Mouse (Mus musculus) hindlimb bud, embryonic 11.5 days (tissue): ENCODE measurements around the gene Catsperg1.
"Not testable (repeated sequence)": the region's sequence is repeated elsewhere in the genome, so short reads cannot be mapped to it uniquely, and the experiment has no call there.

Source experiments
- DNase-seq: peaks from one replicate; pipeline ENCODE4 v3.0.0-alpha.2; 2012; ENCODE audit warnings: low read depth, low spot score; ENCODE audit errors: extremely low spot score

Gene Catsperg1

GRCm38 (mm10) chr7:29213675-29214082 is at the start of gene Catsperg1:
Catsperg1 (minus strand) TSS chr7:29214035.
- DNase-seq = no peak

GRCm38 (mm10) chr7:29262151-29262550 is 48.3 kb upstream of the Catsperg1 start:
- DNase-seq = no peak

GRCm38 (mm10) chr7:29259781-29260730 is 46.2 kb upstream of the Catsperg1 start:
- DNase-seq = no peak

- no peak for DNase-seq
These were observed 43.5 kb upstream of the Catsperg1 start for GRCm38 (mm10) chr7:29257368-29257767.

- no peak for DNase-seq
These were observed 42.0 kb upstream of the Catsperg1 start for GRCm38 (mm10) chr7:29255875-29256274.

DNA sequence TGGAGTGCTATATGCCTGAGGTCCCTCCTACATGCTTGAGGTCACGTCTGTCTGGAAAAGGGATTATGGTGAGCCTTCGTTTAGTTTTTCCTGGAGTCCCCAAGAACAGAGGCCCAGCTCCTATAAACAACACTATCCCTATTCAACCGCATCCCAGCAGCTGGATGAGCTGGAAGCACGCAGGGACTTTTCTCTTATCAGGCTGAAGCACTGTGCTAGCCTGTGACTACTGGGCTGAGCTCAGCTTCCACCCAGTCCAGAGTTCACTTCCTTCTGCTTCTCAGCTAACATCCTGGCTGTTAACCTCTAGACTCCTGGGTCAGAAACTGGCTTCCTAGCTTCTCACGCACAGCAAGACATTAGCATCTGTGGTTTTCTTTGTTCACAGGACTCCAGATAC is 40.0 kb upstream of the Catsperg1 start:
- no peak for DNase-seq

GRCm38 (mm10) chr7:29251166-29251565 is 37.3 kb upstream of the Catsperg1 start:
- DNase-seq = no peak

- DNase-seq = no peak
These were observed 34.5 kb upstream of the Catsperg1 start, which contains the start of gene 2200002D01Rik for GRCm38 (mm10) chr7:29248261-29248841. 2200002D01Rik (minus strand) TSS chr7:29248466.

- no peak for DNase-seq
These were observed 33.9 kb upstream of the Catsperg1 start for GRCm38 (mm10) chr7:29247706-29248105.

GRCm38 (mm10) chr7:29247314-29247700 is 33.5 kb upstream of the Catsperg1 start:
- DNase-seq = no peak

- DNase-seq = no peak
These were observed 32.9 kb upstream of the Catsperg1 start for GRCm38 (mm10) chr7:29246619-29247313.

GRCm38 (mm10) chr7:29246015-29246414 is 32.2 kb upstream of the Catsperg1 start:
- DNase-seq = no peak

- DNase-seq = no peak
These were observed 31.0 kb upstream of the Catsperg1 start for GRCm38 (mm10) chr7:29244732-29245416.

DNA sequence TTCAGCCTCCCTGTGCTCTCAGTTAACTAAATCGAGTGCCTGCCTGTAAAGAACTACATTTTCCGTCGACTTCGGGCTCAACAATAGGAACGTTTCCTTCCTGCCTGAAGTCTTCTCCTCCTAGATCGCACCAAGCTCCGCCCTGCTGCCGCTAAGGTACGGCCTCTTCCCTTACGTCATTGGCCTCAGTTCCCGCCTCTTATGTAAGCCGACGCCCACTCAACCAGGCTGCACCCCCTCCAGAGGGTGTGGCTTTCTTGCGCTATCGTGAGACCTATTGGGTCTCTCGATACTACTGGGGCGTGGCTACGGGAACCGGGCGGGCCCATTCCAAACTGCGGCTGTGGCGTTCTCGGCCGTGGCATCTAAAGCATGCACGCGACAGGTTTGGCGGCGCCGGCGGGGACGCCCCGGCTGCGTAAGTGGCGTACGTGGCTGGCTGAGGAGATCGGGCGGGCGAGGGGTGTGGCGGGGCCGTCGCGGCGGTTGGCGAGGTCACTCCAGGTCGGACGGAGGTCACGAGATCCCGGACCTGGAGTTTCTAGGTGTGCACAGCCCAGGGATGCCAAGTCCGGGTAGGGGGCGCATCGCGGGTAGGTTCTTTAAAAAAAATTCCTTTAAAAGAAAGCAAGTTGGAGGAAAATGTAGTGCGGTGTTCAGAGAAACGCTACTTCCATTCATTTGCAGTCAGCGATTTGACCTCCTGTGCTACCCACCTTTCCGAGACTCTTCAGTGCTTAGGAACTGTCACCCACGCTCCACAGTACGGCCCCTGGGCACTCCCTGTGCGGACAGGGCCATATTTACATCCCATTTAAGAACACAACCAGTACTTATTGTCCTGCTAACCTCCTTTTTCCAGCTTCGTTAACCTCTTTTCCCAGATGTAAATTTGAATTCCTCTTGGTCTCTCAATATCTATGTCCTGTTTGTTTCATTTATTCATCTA is 24.5 kb upstream of the Catsperg1 start, which contains the start of gene Yif1b:
Yif1b (plus strand) TSS at position 311 of the 949 bp plus-strand sequence.
- peak; percentile 98 for DNase-seq

- DNase-seq = not testable (repeated sequence)
These were observed 23.8 kb upstream of the Catsperg1 start for GRCm38 (mm10) chr7:29237596-29237995.

DNA sequence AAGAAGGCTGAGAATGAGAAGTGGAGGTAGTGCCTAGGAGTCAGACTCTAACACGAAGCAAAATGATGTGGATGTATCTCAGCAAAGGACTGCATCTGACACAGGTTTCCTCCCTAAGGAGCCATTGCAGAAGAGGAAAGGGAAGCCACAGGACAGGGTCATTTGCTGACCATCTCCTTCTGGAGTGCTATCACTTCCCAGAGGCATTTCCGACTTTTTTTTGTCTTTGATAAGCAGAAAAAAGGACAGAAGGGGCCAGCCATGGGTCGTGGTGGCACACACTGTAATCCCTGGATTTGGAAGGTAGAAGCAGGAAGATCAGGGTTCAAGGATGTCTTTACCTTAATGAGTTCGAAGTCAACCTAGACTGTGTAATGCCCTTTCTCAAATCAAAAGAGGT is 22.8 kb upstream of the Catsperg1 start:
- no peak for DNase-seq

GRCm38 (mm10) chr7:29234661-29235060 is 20.8 kb upstream of the Catsperg1 start:
- DNase-seq = no peak

DNA sequence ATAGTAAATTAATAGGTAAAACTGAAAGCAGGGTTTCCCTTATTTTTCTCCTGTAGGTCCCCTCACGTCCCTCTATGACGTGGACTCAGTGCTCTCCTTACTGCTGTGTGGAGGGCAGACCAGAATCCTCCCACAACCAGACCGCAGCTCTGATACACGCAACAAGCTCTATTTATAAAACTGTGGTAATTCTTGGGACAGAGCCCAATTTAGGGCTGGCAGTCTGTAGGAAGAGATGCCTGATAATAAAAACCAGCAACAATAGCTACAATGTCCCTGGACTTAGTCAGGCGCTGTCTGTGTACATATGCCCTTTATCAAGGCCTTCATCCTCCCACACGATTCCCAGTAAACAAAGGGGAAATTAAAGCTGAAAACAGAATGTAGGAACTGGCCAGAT is 19.9 kb upstream of the Catsperg1 start:
- DNase-seq = no peak

GRCm38 (mm10) chr7:29232247-29233013 is 18.6 kb upstream of the Catsperg1 start, which contains the start of gene Kcnk6:
Kcnk6 (minus strand) TSS chr7:29232515.
- DNase-seq = no peak
